Mouse (Mus musculus): Measurements from ENCODE around the gene Prss21. TPM values are rescaled to one million over a fixed set of nuclear protein-coding genes. Genes with fewer than 3 reads are reported as not detected.
"Not testable (repeated sequence)": the region's sequence is repeated elsewhere in the genome, so short reads cannot be mapped to it uniquely, and the experiment has no call there.

Gene Prss21
- polyA plus RNA-seq, 1 experiment from 2014 or later: not detected

DNA sequence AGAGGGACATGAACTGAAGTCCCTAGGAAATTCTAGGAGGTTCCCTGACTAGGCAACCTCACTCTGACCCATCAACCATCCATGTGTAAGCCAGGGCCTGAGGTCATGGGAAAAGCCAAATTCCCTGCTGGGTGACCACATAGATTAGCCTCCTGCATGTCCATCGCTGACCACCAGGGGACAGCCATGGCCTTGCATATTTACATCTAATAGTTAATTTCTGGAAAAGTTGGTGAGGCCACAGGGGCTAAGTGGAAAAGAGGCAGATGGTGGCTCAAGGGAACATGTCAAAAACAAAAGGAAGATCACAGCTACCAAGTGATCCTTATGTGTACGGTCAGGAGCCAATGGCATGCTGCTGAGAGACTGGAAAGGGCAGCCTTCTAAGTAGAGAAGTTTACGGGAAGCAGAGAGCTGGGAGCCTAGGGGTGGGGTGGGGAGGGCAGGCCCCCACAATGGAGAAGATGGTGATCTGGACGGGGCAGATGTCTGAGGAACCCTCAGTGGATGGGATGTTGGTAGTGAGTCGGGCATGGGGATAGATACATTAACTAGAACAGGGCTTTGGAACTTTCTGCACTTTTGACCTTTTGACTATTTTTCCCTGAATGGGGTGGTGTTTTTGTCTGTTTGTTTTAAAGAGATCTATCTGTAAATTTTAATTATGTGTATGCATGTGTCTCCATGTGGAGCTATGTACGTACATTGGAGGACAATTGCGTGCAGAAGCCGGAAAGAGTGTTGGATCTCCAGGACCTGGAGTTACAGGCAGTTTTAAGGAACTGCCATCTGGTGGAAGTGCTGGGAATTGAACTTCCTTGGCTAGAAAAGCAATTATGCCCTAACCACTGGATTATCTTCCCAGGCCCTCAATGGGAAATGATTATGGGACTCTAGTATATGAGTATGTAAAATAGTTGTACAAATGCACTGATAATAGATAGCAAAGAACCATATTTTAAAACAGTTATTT, 6.3 kb downstream of the Prss21 start:
- Histone ChIP-seq H3K27ac (no peak overlapping the region), H3K4me1 (0 out of 2 replicates have a peak, but pooled peaks cover 5% of the 10 kb centered on the region), H3K27me3 (replicated peaks) (no peaks in the 10 kb centered on the region), H3K36me3 (no peaks in the 10 kb centered on the region), H3K9ac (no peak overlapping the region), H3K9me3 (no peaks in the 10 kb centered on the region), H3K4me3 (replicated peaks) (no peak overlapping the region), H3K4me2 (no peak overlapping the region)
- 31% methylated on average over 8 of the region's 8 CpGs for WGBS
- no peak for ATAC-seq (ENCODE audit: insufficient read depth, low FRiP score, low read depth)

DNA sequence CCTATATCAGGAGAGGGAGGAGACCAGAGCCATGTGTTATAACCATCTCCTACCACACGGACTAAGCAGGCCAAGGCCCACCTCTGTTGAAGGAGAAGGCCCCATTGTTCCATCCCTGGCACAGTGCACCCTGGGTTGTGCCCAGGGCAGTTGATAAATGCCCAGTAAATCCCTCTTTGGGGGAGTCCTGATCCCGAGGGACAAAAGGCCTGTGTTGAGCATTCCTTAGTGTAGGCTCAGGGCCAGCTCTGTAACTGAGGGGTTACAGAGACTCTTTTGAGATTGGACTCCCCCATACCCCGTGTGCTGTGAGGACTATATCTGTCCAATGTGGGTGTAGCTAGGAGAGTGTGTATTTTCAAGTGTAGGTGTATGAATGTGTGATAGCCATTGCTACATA, 8.9 kb downstream of the Prss21 start:
- no peak overlapping the region for H3K9ac ChIP-seq
- 0 out of 2 replicates have a peak, but pooled peaks cover 5% of the 10 kb centered on the region for H3K4me1 ChIP-seq
- ATAC-seq (ENCODE audit: insufficient read depth, low FRiP score, low read depth): peak; percentile 55; the same call in 1 of the 2 replicates
- H3K27me3 ChIP-seq (replicated peaks): no peaks in the 10 kb centered on the region
- H3K4me3 ChIP-seq (replicated peaks): no peak overlapping the region
- no peak overlapping the region for H3K4me2 ChIP-seq
- H3K36me3 ChIP-seq: no peaks in the 10 kb centered on the region
- no peak overlapping the region for H3K27ac ChIP-seq
- no peaks in the 10 kb centered on the region for H3K9me3 ChIP-seq
- WGBS: 67% methylated on average over 3 of the region's 3 CpGs

DNA sequence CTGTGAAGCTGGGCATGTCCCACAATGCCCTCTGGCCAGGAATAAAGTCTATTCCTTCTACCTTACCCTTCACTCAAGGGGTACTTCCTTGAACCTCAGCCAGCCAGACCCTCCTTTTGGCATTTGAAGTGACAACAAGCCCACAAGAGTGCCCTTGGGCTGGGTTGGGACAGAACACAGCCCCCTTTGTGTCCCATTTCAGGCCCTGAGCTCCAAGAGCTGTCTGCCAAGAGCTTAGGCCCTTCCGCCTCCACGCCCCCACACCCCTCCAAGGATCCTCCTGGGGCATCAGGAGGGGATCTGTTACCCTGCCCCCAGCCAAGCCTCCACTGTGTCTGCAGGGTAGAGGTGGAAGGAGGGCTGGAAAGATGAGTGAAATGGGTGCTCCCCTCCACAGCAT, 9.3 kb downstream of the Prss21 start:
- WGBS: 90% methylated on average over 2 of the region's 2 CpGs
- no peak for ATAC-seq (ENCODE audit: insufficient read depth, low FRiP score, low read depth)
- no peak overlapping the region for H3K4me2 ChIP-seq

DNA sequence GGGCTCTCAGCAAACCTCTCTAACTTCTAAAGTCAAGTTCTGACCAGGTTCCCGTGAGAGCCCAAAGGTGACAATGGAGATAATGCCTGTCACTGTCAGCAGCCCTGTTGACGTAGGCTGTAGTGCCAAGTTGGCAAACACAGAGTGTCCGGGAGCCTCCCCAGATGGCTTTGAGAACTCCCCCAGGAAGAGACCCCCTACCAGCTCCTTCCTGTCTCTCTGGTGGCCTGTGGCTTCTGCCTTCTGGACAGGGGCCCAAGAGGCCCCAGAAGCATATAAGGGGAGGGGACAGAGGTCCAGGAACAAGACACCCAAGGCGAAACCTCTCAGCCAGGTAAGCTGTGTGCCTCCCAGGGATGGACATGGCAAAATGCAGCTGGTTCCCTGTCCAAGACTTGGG, 12.7 kb downstream of the Prss21 start, which contains the start of the genes Dcpp1 and Dcpp2:
Gene Dcpp1 (plus strand): TSS at position 301 of the 400 bp plus-strand sequence.
Gene Dcpp2 (plus strand): TSS at position 305 of the 400 bp plus-strand sequence.
- 53% methylated on average over 4 of the region's 4 CpGs for WGBS
- H3K27ac ChIP-seq; H3K4me1 ChIP-seq; H3K27me3 ChIP-seq (replicated peaks); H3K4me3 ChIP-seq (replicated peaks); H3K4me2 ChIP-seq; H3K9ac ChIP-seq; ATAC-seq (ENCODE audit: insufficient read depth, low FRiP score, low read depth); H3K9me3 ChIP-seq; H3K36me3 ChIP-seq: not testable (repeated sequence)

More for the DNA sequence above, 9.3 kb downstream of the Prss21 start:
- Histone ChIP-seq H3K9ac (no peak overlapping the region), H3K4me1 (0 out of 2 replicates have a peak, but pooled peaks cover 5% of the 10 kb centered on the region), H3K36me3 (no peaks in the 10 kb centered on the region), H3K9me3 (no peaks in the 10 kb centered on the region), H3K27me3 (replicated peaks) (no peaks in the 10 kb centered on the region), H3K27ac (no peak overlapping the region), H3K4me3 (replicated peaks) (no peak overlapping the region)

DNA sequence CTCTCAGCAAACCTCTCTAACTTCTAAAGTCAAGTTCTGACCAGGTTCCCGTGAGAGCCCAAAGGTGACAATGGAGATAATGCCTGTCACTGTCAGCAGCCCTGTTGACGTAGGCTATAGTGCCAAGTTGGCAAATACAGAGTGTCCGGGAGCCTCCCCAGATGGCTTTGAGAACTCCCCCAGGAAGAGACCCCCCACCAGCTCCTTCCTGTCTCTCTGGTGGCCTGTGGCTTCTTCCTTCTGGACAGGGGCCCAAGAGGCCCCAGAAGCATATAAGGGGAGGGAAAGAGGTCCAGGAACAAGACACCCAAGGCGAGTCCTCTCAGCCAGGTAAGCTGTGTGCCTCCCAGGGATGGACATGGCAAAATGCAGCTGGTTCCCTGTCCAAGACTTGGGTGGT, 49.3 kb downstream of the Prss21 start, which contains the start of gene Dcpp3:
Gene Dcpp3 (plus strand): TSS at position 301 of the 400 bp plus-strand sequence.
- H3K9me3 ChIP-seq; H3K9ac ChIP-seq; H3K4me2 ChIP-seq; H3K27me3 ChIP-seq (replicated peaks); H3K36me3 ChIP-seq; ATAC-seq (ENCODE audit: insufficient read depth, low FRiP score, low read depth); H3K27ac ChIP-seq; H3K4me1 ChIP-seq; H3K4me3 ChIP-seq (replicated peaks): not testable (repeated sequence)
- WGBS: 53% methylated on average over 4 of the region's 4 CpGs

Small RNA genes within 50 kb of the gene (microRNA-seq; reads per million reads assigned to microRNA genes)
- 0.97 reads per million for gene Mir5125

Other genes with a start within 250 kb of the Prss21 start
- gene Mmp25, start 222.8 kb upstream of the Prss21 start, polyA plus RNA-seq (2015; fragmentation: Nextera tagmentation; extraction: Ambion mirVana): 0.66 and 0.78 TPM in 2 replicates
- 9.9 and 12.2 TPM in 2 replicates for gene Bicdl2, start 207.6 kb upstream of the Prss21 start, polyA plus RNA-seq (2015; fragmentation: Nextera tagmentation; extraction: Ambion mirVana)
- 73.7 and 84.8 TPM in 2 replicates for gene Hcfc1r1, start 194.5 kb upstream of the Prss21 start, polyA plus RNA-seq (2015; fragmentation: Nextera tagmentation; extraction: Ambion mirVana)
- gene Thoc6, start 194.2 kb upstream of the Prss21 start, polyA plus RNA-seq (2015; fragmentation: Nextera tagmentation; extraction: Ambion mirVana): 37.8 and 39.9 TPM in 2 replicates
- 23.8 and 25.4 TPM in 2 replicates for gene Tnfrsf12a, start 190.6 kb upstream of the Prss21 start, polyA plus RNA-seq (2015; fragmentation: Nextera tagmentation; extraction: Ambion mirVana)
- gene Cldn6, start 188.8 kb upstream of the Prss21 start, polyA plus RNA-seq (2015; fragmentation: Nextera tagmentation; extraction: Ambion mirVana): 92.7 and 122 TPM in 2 replicates
- 1.8 and 2.4 TPM in 2 replicates for gene Cldn9, start 184.0 kb upstream of the Prss21 start, polyA plus RNA-seq (2015; fragmentation: Nextera tagmentation; extraction: Ambion mirVana)
- gene 1520401A03Rik, start 145.3 kb upstream of the Prss21 start, polyA plus RNA-seq (2015; fragmentation: Nextera tagmentation; extraction: Ambion mirVana): 0.06 and 0.22 TPM in 2 replicates
- 47.4 and 49.9 TPM in 2 replicates for gene Pkmyt1, start 141.7 kb upstream of the Prss21 start, polyA plus RNA-seq (2015; fragmentation: Nextera tagmentation; extraction: Ambion mirVana)
- gene Paqr4, start 127.2 kb upstream of the Prss21 start, polyA plus RNA-seq (2015; fragmentation: Nextera tagmentation; extraction: Ambion mirVana): 22.6 and 23.2 TPM in 2 replicates
- 0.49 and 0.74 TPM in 2 replicates for gene Kremen2, start 122.2 kb upstream of the Prss21 start, polyA plus RNA-seq (2015; fragmentation: Nextera tagmentation; extraction: Ambion mirVana)
- 48.9 and 50.5 TPM in 2 replicates for gene Flywch1, start 96.5 kb upstream of the Prss21 start, polyA plus RNA-seq (2015; fragmentation: Nextera tagmentation; extraction: Ambion mirVana)
- 18.1 and 23.5 TPM in 2 replicates for gene Flywch2, start 82.0 kb upstream of the Prss21 start, polyA plus RNA-seq (2015; fragmentation: Nextera tagmentation; extraction: Ambion mirVana)
- gene Srrm2, start 77.5 kb upstream of the Prss21 start, polyA plus RNA-seq (2015; fragmentation: Nextera tagmentation; extraction: Ambion mirVana): 448 and 501 TPM in 2 replicates
- 938 and 1,022 TPM in 2 replicates for gene Elob, start 38.9 kb upstream of the Prss21 start, polyA plus RNA-seq (2015; fragmentation: Nextera tagmentation; extraction: Ambion mirVana)
- gene Prss33, start 32.0 kb upstream of the Prss21 start, polyA plus RNA-seq (2015; fragmentation: Nextera tagmentation; extraction: Ambion mirVana): 0.17 TPM in 1 of 2 replicates, not detected in the other
- 2.9 and 4.0 TPM in 2 replicates for gene Prss32, start 24.2 kb upstream of the Prss21 start, polyA plus RNA-seq (2015; fragmentation: Nextera tagmentation; extraction: Ambion mirVana)
- gene Prss41, start 23.9 kb upstream of the Prss21 start, polyA plus RNA-seq (2015; fragmentation: Nextera tagmentation; extraction: Ambion mirVana): 1.6 and 1.9 TPM in 2 replicates
- gene Dcpp1, start 12.8 kb downstream of the Prss21 start, polyA plus RNA-seq (2015; fragmentation: Nextera tagmentation; extraction: Ambion mirVana): not detected in 2 replicates
- gene Dcpp2, start 12.8 kb downstream of the Prss21 start, polyA plus RNA-seq (2015; fragmentation: Nextera tagmentation; extraction: Ambion mirVana): not detected in 2 replicates
- not detected in 2 replicates for gene Dcpp3, start 49.4 kb downstream of the Prss21 start, polyA plus RNA-seq (2015; fragmentation: Nextera tagmentation; extraction: Ambion mirVana)
- gene Sbp, start 73.6 kb downstream of the Prss21 start, polyA plus RNA-seq (2015; fragmentation: Nextera tagmentation; extraction: Ambion mirVana): not detected in 2 replicates
- gene Sbpl, start 87.2 kb downstream of the Prss21 start, polyA plus RNA-seq (2015; fragmentation: Nextera tagmentation; extraction: Ambion mirVana): not detected in 2 replicates
- gene Prss30, start 112.5 kb downstream of the Prss21 start, polyA plus RNA-seq (2015; fragmentation: Nextera tagmentation; extraction: Ambion mirVana): 0.45 TPM in 1 of 2 replicates, not detected in the other
- 1.9 and 3.0 TPM in 2 replicates for gene Prss22, start 130.0 kb downstream of the Prss21 start, polyA plus RNA-seq (2015; fragmentation: Nextera tagmentation; extraction: Ambion mirVana)
- 2.4 and 6.3 TPM in 2 replicates for gene Prss27, start 170.1 kb downstream of the Prss21 start, polyA plus RNA-seq (2015; fragmentation: Nextera tagmentation; extraction: Ambion mirVana)
- 58.4 and 61.4 TPM in 2 replicates for gene Kctd5, start 205.4 kb downstream of the Prss21 start, polyA plus RNA-seq (2015; fragmentation: Nextera tagmentation; extraction: Ambion mirVana)